Mouse (Mus musculus): ENCODE data around the gene Zdhhc1. TPM values are rescaled to one million over a fixed set of nuclear protein-coding genes. Genes with fewer than 3 reads are reported as not detected.

The Zdhhc1 gene
- polyA plus RNA-seq, 1 experiment from 2014 or later = 19.6 TPM

- no peaks in the 10 kb centered on the region for H3K27me3 ChIP-seq (ENCODE audit: control insufficient read depth, insufficient read depth, low read length)
- no peak for DNase-seq (ENCODE audit: low spot score)
- 72% methylated on average over 5 of the region's 5 CpGs for WGBS
- no peak overlapping the region for H3K9ac ChIP-seq (ENCODE audit: low read length)
- no peaks in the 10 kb centered on the region for H3K9me3 ChIP-seq (ENCODE audit: control insufficient read depth, low read length)
- H3K27ac ChIP-seq (replicated peaks; ENCODE audit: low read depth, low read length) = no peak overlapping the region
- H3K4me2 ChIP-seq (ENCODE audit: low read depth, severe bottlenecking) = no peak overlapping the region
- H3K36me3 ChIP-seq (ENCODE audit: control insufficient read depth, insufficient read depth, low read length) = no peaks in the 10 kb centered on the region
- ATAC-seq (ENCODE audit: insufficient number of reproducible peaks, low FRiP score, low TSS enrichment, low read depth) = no peak
- no peak overlapping the region for H3K4me3 ChIP-seq (ENCODE audit: low read depth, low read length)
- H3K4me1 ChIP-seq (ENCODE audit: control insufficient read depth, insufficient read depth, low read length) = peaks cover 42% of the 10 kb centered on the region
Observed at GRCm38 (mm10) chr8:105514656-105515055, 18.0 kb upstream of the Zdhhc1 start.

- WGBS = 73% methylated on average over 6 of the region's 6 CpGs
- Histone ChIP-seq H3K9me3 (ENCODE audit: control insufficient read depth, low read length) (no peaks in the 10 kb centered on the region), H3K27ac (replicated peaks; ENCODE audit: low read depth, low read length) (no peak overlapping the region), H3K4me3 (ENCODE audit: low read depth, low read length) (no peak overlapping the region), H3K4me1 (ENCODE audit: control insufficient read depth, insufficient read depth, low read length) (peaks cover 44% of the 10 kb centered on the region), H3K4me2 (ENCODE audit: low read depth, severe bottlenecking) (no peak overlapping the region), H3K36me3 (ENCODE audit: control insufficient read depth, insufficient read depth, low read length) (no peaks in the 10 kb centered on the region), H3K27me3 (ENCODE audit: control insufficient read depth, insufficient read depth, low read length) (no peaks in the 10 kb centered on the region), H3K9ac (ENCODE audit: low read length) (no peak overlapping the region)
- no peak for DNase-seq (ENCODE audit: low spot score)
- no peak for ATAC-seq (ENCODE audit: insufficient number of reproducible peaks, low FRiP score, low TSS enrichment, low read depth)
Observed at GRCm38 (mm10) chr8:105514194-105514593, 17.5 kb upstream of the Zdhhc1 start.

DNA sequence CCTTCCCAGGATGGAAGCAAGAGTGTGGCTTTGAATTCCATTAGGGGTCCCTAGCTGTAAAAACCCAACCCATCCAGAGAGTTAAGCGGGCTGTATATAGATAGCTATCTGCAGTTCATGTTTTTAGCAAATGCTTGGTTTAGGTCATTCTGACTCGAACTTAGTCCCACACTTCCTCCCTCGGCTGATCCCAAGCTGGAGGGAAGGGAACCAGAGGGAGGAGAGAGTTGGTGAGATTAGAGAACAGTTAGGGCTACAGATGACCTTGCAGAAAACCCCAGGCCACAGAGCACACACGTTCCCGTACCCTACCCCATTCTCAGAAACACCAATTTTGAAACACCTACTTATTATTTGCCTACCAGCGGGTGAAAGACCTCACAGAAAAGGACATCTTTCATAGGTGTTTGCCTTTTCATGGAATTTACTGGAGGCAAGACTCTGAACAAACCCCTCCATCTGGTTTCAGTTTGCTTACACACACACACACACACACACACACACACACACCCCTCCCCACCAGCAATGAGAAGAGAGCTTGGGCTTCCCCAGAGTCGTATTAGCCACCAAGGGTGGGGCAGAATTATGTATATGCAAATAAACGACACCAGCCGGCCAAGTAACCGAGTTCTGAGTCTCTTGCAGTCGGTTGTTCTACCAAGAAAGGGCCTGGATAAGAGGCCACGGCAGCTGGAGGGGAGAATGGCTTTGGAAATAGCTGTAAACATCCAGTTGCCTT lies 13.5 kb upstream of the Zdhhc1 start:
- no peak for ATAC-seq (ENCODE audit: insufficient number of reproducible peaks, low FRiP score, low TSS enrichment, low read depth)
- H3K27me3 ChIP-seq (ENCODE audit: control insufficient read depth, insufficient read depth, low read length) = no peaks in the 10 kb centered on the region
- H3K4me2 ChIP-seq (ENCODE audit: low read depth, severe bottlenecking) = peak overlapping the region; percentile 15; the same call in 1 of the 2 replicates
- H3K36me3 ChIP-seq (ENCODE audit: control insufficient read depth, insufficient read depth, low read length) = no peaks in the 10 kb centered on the region
- DNase-seq (ENCODE audit: low spot score) = peak; percentile 23
- H3K4me1 ChIP-seq (ENCODE audit: control insufficient read depth, insufficient read depth, low read length) = peaks cover 30% of the 10 kb centered on the region
- 27% methylated on average over 12 of the region's 12 CpGs for WGBS
- no peaks in the 10 kb centered on the region for H3K9me3 ChIP-seq (ENCODE audit: control insufficient read depth, low read length)
- no peak overlapping the region for H3K9ac ChIP-seq (ENCODE audit: low read length)
- peak overlapping the region; percentile 58 for H3K27ac ChIP-seq (replicated peaks; ENCODE audit: low read depth, low read length)
- no peak overlapping the region for H3K4me3 ChIP-seq (ENCODE audit: low read depth, low read length)

- WGBS = 26% methylated on average over 2 of the region's 2 CpGs
- DNase-seq (ENCODE audit: low spot score) (peak; percentile 56), ATAC-seq (ENCODE audit: insufficient number of reproducible peaks, low FRiP score, low TSS enrichment, low read depth) (peak; percentile 81)
- H3K9me3 ChIP-seq (ENCODE audit: control insufficient read depth, low read length) = no peaks in the 10 kb centered on the region
- peak overlapping the region; percentile 80 for H3K27ac ChIP-seq (replicated peaks; ENCODE audit: low read depth, low read length)
- H3K4me1 ChIP-seq (ENCODE audit: control insufficient read depth, insufficient read depth, low read length) = peaks cover 27% of the 10 kb centered on the region
- H3K4me3 ChIP-seq (ENCODE audit: low read depth, low read length) = no peak overlapping the region
- H3K9ac ChIP-seq (ENCODE audit: low read length) = no peak overlapping the region
- H3K4me2 ChIP-seq (ENCODE audit: low read depth, severe bottlenecking) = peak overlapping the region; percentile 15; the same call in 1 of the 2 replicates
- no peaks in the 10 kb centered on the region for H3K27me3 ChIP-seq (ENCODE audit: control insufficient read depth, insufficient read depth, low read length)
- no peaks in the 10 kb centered on the region for H3K36me3 ChIP-seq (ENCODE audit: control insufficient read depth, insufficient read depth, low read length)
Observed at GRCm38 (mm10) chr8:105508758-105509157, 12.1 kb upstream of the Zdhhc1 start.

DNA sequence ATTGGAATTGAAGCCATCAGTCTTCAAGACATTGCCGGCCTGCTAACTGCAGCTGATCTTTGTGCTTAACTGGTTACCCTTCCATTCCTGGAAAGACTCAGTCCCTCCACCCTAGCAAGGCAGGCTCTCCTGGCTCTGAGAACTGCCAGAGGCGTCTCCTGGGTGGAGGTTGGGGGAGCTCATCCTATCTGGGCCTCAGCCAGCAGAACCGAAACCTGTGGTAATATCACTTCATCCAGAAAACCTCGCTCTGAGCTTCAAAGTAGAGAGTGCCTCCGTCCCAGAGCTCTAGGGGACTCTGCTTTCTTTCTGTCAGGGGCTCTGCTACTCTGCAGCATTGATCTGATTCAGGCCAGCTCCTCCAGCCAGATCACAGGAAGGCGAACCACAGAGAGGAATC lies 10.3 kb upstream of the Zdhhc1 start:
- DNase-seq (ENCODE audit: low spot score) (no peak), ATAC-seq (ENCODE audit: insufficient number of reproducible peaks, low FRiP score, low TSS enrichment, low read depth) (no peak)
- H3K4me3 ChIP-seq (ENCODE audit: low read depth, low read length) = no peak overlapping the region
- no peak overlapping the region for H3K27ac ChIP-seq (replicated peaks; ENCODE audit: low read depth, low read length)
- no peaks in the 10 kb centered on the region for H3K36me3 ChIP-seq (ENCODE audit: control insufficient read depth, insufficient read depth, low read length)
- peaks cover 24% of the 10 kb centered on the region for H3K4me1 ChIP-seq (ENCODE audit: control insufficient read depth, insufficient read depth, low read length)
- no peaks in the 10 kb centered on the region for H3K27me3 ChIP-seq (ENCODE audit: control insufficient read depth, insufficient read depth, low read length)
- H3K4me2 ChIP-seq (ENCODE audit: low read depth, severe bottlenecking) = no peak overlapping the region
- no peak overlapping the region for H3K9ac ChIP-seq (ENCODE audit: low read length)
- 70% methylated on average over 6 of the region's 6 CpGs for WGBS
- no peaks in the 10 kb centered on the region for H3K9me3 ChIP-seq (ENCODE audit: control insufficient read depth, low read length)

- 96% methylated on average over 3 of the region's 3 CpGs for WGBS
- no peak for DNase-seq (ENCODE audit: low spot score)
- H3K9ac ChIP-seq (ENCODE audit: low read length) = no peak overlapping the region
- H3K4me2 ChIP-seq (ENCODE audit: low read depth, severe bottlenecking) = no peak overlapping the region
- H3K4me3 ChIP-seq (ENCODE audit: low read depth, low read length) = no peak overlapping the region
- H3K27me3 ChIP-seq (ENCODE audit: control insufficient read depth, insufficient read depth, low read length) = no peaks in the 10 kb centered on the region
- H3K4me1 ChIP-seq (ENCODE audit: control insufficient read depth, insufficient read depth, low read length) = peaks cover 14% of the 10 kb centered on the region
- no peaks in the 10 kb centered on the region for H3K9me3 ChIP-seq (ENCODE audit: control insufficient read depth, low read length)
- H3K27ac ChIP-seq (replicated peaks; ENCODE audit: low read depth, low read length) = no peak overlapping the region
- no peak for ATAC-seq (ENCODE audit: insufficient number of reproducible peaks, low FRiP score, low TSS enrichment, low read depth)
- no peaks in the 10 kb centered on the region for H3K36me3 ChIP-seq (ENCODE audit: control insufficient read depth, insufficient read depth, low read length)
Observed at GRCm38 (mm10) chr8:105504617-105505016, 7.9 kb upstream of the Zdhhc1 start.

- Histone ChIP-seq H3K9me3 (ENCODE audit: control insufficient read depth, low read length) (no peaks in the 10 kb centered on the region), H3K27ac (replicated peaks; ENCODE audit: low read depth, low read length) (no peak overlapping the region), H3K27me3 (ENCODE audit: control insufficient read depth, insufficient read depth, low read length) (no peaks in the 10 kb centered on the region), H3K36me3 (ENCODE audit: control insufficient read depth, insufficient read depth, low read length) (no peaks in the 10 kb centered on the region), H3K4me3 (ENCODE audit: low read depth, low read length) (no peak overlapping the region), H3K9ac (ENCODE audit: low read length) (no peak overlapping the region), H3K4me1 (ENCODE audit: control insufficient read depth, insufficient read depth, low read length) (peaks cover 16% of the 10 kb centered on the region), H3K4me2 (ENCODE audit: low read depth, severe bottlenecking) (no peak overlapping the region)
- ATAC-seq (ENCODE audit: insufficient number of reproducible peaks, low FRiP score, low TSS enrichment, low read depth) (no peak), DNase-seq (ENCODE audit: low spot score) (no peak)
- WGBS = 70% methylated on average over 12 of the region's 12 CpGs
Observed at GRCm38 (mm10) chr8:105499787-105500186, 3.1 kb upstream of the Zdhhc1 start.

- Histone ChIP-seq H3K27me3 (ENCODE audit: control insufficient read depth, insufficient read depth, low read length) (no peaks in the 10 kb centered on the region), H3K36me3 (ENCODE audit: control insufficient read depth, insufficient read depth, low read length) (no peaks in the 10 kb centered on the region), H3K9me3 (ENCODE audit: control insufficient read depth, low read length) (no peaks in the 10 kb centered on the region), H3K4me1 (ENCODE audit: control insufficient read depth, insufficient read depth, low read length) (peaks cover 19% of the 10 kb centered on the region), H3K4me2 (ENCODE audit: low read depth, severe bottlenecking) (peak overlapping the region; percentile 77), H3K9ac (ENCODE audit: low read length) (no peak overlapping the region; the same call in 1 of the 2 replicates), H3K27ac (replicated peaks; ENCODE audit: low read depth, low read length) (no peak overlapping the region), H3K4me3 (ENCODE audit: low read depth, low read length) (peak overlapping the region; percentile 68)
- WGBS = 38% methylated on average over 17 of the region's 17 CpGs
- no peak for DNase-seq (ENCODE audit: low spot score)
- ATAC-seq (ENCODE audit: insufficient number of reproducible peaks, low FRiP score, low TSS enrichment, low read depth) = no peak
Observed at GRCm38 (mm10) chr8:105495350-105496302, 1.1 kb downstream of the Zdhhc1 start.

Data from limb, embryonic 11.5 days (tissue).